Mouse (Mus musculus) liver, postnatal 0 days (tissue): ENCODE results near the gene Bicra.
A peak's percentile ranks its signal among the peaks of the same experiment; 100 is the strongest.

Source experiments
- CTCF ChIP-seq: sonication (generic); IDR thresholded peaks from 2 replicates; pipeline ENCODE4 v1.5.1; 2016; ENCODE audit warnings: antibody characterized with exemption, low read depth
- EP300 ChIP-seq: IDR thresholded peaks from 2 replicates; pipeline ENCODE4 v1.6.1; 2016; ENCODE audit warnings: antibody characterized with exemption, low read depth, mild to moderate bottlenecking

DNA sequence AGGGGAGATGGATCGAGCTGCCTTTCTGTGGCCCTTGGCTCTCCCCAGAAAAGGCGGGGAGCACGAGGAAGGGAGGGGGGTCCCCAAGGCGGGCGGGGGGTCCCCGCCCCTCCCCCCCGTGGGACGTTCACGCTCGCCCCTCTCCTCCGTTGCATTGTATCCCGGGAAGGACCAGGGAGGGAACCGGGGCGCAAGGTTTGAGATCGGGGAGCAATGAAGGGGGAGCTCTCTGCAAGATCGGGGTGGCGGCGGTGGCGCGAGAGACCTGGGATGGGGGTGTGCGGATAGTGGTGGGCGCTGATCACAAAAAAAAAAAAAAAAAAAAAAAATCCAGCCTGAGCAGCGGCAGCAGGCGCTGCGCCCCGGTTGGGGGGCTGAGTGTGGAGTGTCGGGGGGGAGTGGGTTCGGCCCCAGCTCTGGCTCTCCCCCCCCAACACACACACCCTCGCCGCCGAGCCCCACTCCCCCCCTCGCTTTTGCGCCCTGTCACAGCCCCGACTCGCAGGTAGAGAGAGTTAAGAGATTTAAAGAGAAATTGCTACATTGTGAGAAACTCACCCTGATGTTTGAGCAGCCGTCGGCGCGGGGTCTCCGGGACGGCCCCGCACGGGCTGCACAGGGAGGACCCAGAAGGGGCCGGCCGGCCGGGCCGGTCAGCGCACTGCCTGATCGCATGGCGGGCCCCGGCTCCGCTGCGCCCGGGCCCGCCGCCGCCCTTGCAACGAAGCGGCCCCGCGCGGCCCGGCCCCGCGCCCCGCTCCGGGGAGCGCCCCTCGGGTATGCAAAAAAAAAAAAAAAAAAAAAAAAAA lies at the start of gene Bicra:
- no peak for TF ChIP-seq CTCF
- TF ChIP-seq EP300 = 0 out of 2 replicates have a peak, but pooled peaks have one; percentile 13
